Mouse (Mus musculus): ENCODE data around the gene Bcl11a. TPM values are rescaled to one million over a fixed set of nuclear protein-coding genes. Genes with fewer than 3 reads are reported as not detected.

The Bcl11a gene
- total RNA-seq, 1 experiment from 2014 or later, result 69.0 TPM

GRCm38 (mm10) chr11:24136084-24136785 lies 58.4 kb downstream of the Bcl11a start:
- ATAC-seq (replicated peaks in 1 of 2; ENCODE audit: insufficient read depth in 1 of 2, low FRiP score in 2 of 2, low TSS enrichment in 1 of 2, low read depth in 1 of 2, poor library complexity in 2 of 2, severe bottlenecking in 2 of 2), result peak in 1 of 2 experiments; percentile 15; a peak in 1 of 4 replicates

GRCm38 (mm10) chr11:24137891-24138290 lies 60.0 kb downstream of the Bcl11a start:
- ATAC-seq (replicated peaks in 1 of 2; ENCODE audit: insufficient read depth in 1 of 2, low FRiP score in 2 of 2, low TSS enrichment in 1 of 2, low read depth in 1 of 2, poor library complexity in 2 of 2, severe bottlenecking in 2 of 2), result no peak

GRCm38 (mm10) chr11:24138600-24139375 lies 60.9 kb downstream of the Bcl11a start:
- no peak for ATAC-seq (replicated peaks in 1 of 2; ENCODE audit: insufficient read depth in 1 of 2, low FRiP score in 2 of 2, low TSS enrichment in 1 of 2, low read depth in 1 of 2, poor library complexity in 2 of 2, severe bottlenecking in 2 of 2)

GRCm38 (mm10) chr11:24139432-24139831 lies 61.6 kb downstream of the Bcl11a start:
- ATAC-seq (replicated peaks in 1 of 2; ENCODE audit: insufficient read depth in 1 of 2, low FRiP score in 2 of 2, low TSS enrichment in 1 of 2, low read depth in 1 of 2, poor library complexity in 2 of 2, severe bottlenecking in 2 of 2), result peak; percentile 70 to 81

- no peak for ATAC-seq (replicated peaks in 1 of 2; ENCODE audit: insufficient read depth in 1 of 2, low FRiP score in 2 of 2, low TSS enrichment in 1 of 2, low read depth in 1 of 2, poor library complexity in 2 of 2, severe bottlenecking in 2 of 2)
These were observed 62.1 kb downstream of the Bcl11a start for GRCm38 (mm10) chr11:24139952-24140351.

- ATAC-seq (replicated peaks in 1 of 2; ENCODE audit: insufficient read depth in 1 of 2, low FRiP score in 2 of 2, low TSS enrichment in 1 of 2, low read depth in 1 of 2, poor library complexity in 2 of 2, severe bottlenecking in 2 of 2), result no peak
These were observed 63.1 kb downstream of the Bcl11a start for GRCm38 (mm10) chr11:24140948-24141347.

- ATAC-seq (replicated peaks in 1 of 2; ENCODE audit: insufficient read depth in 1 of 2, low FRiP score in 2 of 2, low TSS enrichment in 1 of 2, low read depth in 1 of 2, poor library complexity in 2 of 2, severe bottlenecking in 2 of 2), result peak in 1 of 2 experiments; percentile 30; a peak in 1 of 4 replicates
These were observed 63.8 kb downstream of the Bcl11a start for GRCm38 (mm10) chr11:24141479-24142251.

- ATAC-seq (replicated peaks in 1 of 2; ENCODE audit: insufficient read depth in 1 of 2, low FRiP score in 2 of 2, low TSS enrichment in 1 of 2, low read depth in 1 of 2, poor library complexity in 2 of 2, severe bottlenecking in 2 of 2), result no peak
These were observed 64.5 kb downstream of the Bcl11a start for GRCm38 (mm10) chr11:24142316-24142715.

- ATAC-seq (replicated peaks in 1 of 2; ENCODE audit: insufficient read depth in 1 of 2, low FRiP score in 2 of 2, low TSS enrichment in 1 of 2, low read depth in 1 of 2, poor library complexity in 2 of 2, severe bottlenecking in 2 of 2), result peak; percentile 46 to 48
These were observed 66.5 kb downstream of the Bcl11a start for GRCm38 (mm10) chr11:24144159-24144946.

GRCm38 (mm10) chr11:24146034-24146433 lies 68.2 kb downstream of the Bcl11a start:
- no peak for ATAC-seq (replicated peaks in 1 of 2; ENCODE audit: insufficient read depth in 1 of 2, low FRiP score in 2 of 2, low TSS enrichment in 1 of 2, low read depth in 1 of 2, poor library complexity in 2 of 2, severe bottlenecking in 2 of 2)

GRCm38 (mm10) chr11:24146437-24146836 lies 68.6 kb downstream of the Bcl11a start:
- ATAC-seq (replicated peaks in 1 of 2; ENCODE audit: insufficient read depth in 1 of 2, low FRiP score in 2 of 2, low TSS enrichment in 1 of 2, low read depth in 1 of 2, poor library complexity in 2 of 2, severe bottlenecking in 2 of 2), result no peak

GRCm38 (mm10) chr11:24147698-24148097 lies 69.8 kb downstream of the Bcl11a start:
- no peak for ATAC-seq (replicated peaks in 1 of 2; ENCODE audit: insufficient read depth in 1 of 2, low FRiP score in 2 of 2, low TSS enrichment in 1 of 2, low read depth in 1 of 2, poor library complexity in 2 of 2, severe bottlenecking in 2 of 2)

- no peak for ATAC-seq (replicated peaks in 1 of 2; ENCODE audit: insufficient read depth in 1 of 2, low FRiP score in 2 of 2, low TSS enrichment in 1 of 2, low read depth in 1 of 2, poor library complexity in 2 of 2, severe bottlenecking in 2 of 2)
These were observed 70.7 kb downstream of the Bcl11a start for GRCm38 (mm10) chr11:24148545-24148944.

- peak in 1 of 2 experiments; percentile 10; a peak in 1 of 4 replicates for ATAC-seq (replicated peaks in 1 of 2; ENCODE audit: insufficient read depth in 1 of 2, low FRiP score in 2 of 2, low TSS enrichment in 1 of 2, low read depth in 1 of 2, poor library complexity in 2 of 2, severe bottlenecking in 2 of 2)
These were observed 71.8 kb downstream of the Bcl11a start for GRCm38 (mm10) chr11:24149462-24150220.

GRCm38 (mm10) chr11:24152076-24152784 lies 74.4 kb downstream of the Bcl11a start:
- ATAC-seq (replicated peaks in 1 of 2; ENCODE audit: insufficient read depth in 1 of 2, low FRiP score in 2 of 2, low TSS enrichment in 1 of 2, low read depth in 1 of 2, poor library complexity in 2 of 2, severe bottlenecking in 2 of 2), result no peak

GRCm38 (mm10) chr11:24153049-24153448 lies 75.2 kb downstream of the Bcl11a start:
- ATAC-seq (replicated peaks in 1 of 2; ENCODE audit: insufficient read depth in 1 of 2, low FRiP score in 2 of 2, low TSS enrichment in 1 of 2, low read depth in 1 of 2, poor library complexity in 2 of 2, severe bottlenecking in 2 of 2), result no peak
